Mouse (Mus musculus) spleen, adult 2 months (tissue): Measurements from ENCODE around the gene Ndufa13. TPM values are rescaled to one million over a fixed set of nuclear protein-coding genes. Genes with fewer than 3 reads are reported as not detected.

Experiments
- DNase-seq, 2 experiments: peaks; one replicate each; pipeline versions ENCODE4 v3.0.0 to v3.0.0-alpha.2; 2012 to 2021; ENCODE audit warnings: low spot score in 2 of 2, low read depth in 1 of 2
- H3K27ac ChIP-seq: fragments of 200-500 bp; 2 replicates; pipeline ENCODE4 v1.5.1; 2012; ENCODE audit warnings: low read length, inconsistent platforms; ENCODE audit not compliant: insufficient read depth
- H3K27me3 ChIP-seq: fragments of 200-500 bp; 2 replicates; pipeline ENCODE4 v1.6.1; 2012; ENCODE audit warnings: mild to moderate bottlenecking, moderate library complexity, low read length, inconsistent platforms; ENCODE audit not compliant: control insufficient read depth, insufficient read depth
- H3K36me3 ChIP-seq: fragments of 200-500 bp; 2 replicates; pipeline ENCODE4 v1.6.1; 2012; ENCODE audit warnings: mild to moderate bottlenecking, low read length, inconsistent platforms; ENCODE audit not compliant: control insufficient read depth, insufficient read depth
- H3K4me1 ChIP-seq: fragments of 200-500 bp; 2 replicates; pipeline ENCODE4 v1.6.1; 2011; ENCODE audit warnings: inconsistent platforms; ENCODE audit not compliant: control insufficient read depth, insufficient read depth, insufficient read length
- H3K4me3 ChIP-seq: fragments of 200-500 bp; 2 replicates; pipeline ENCODE4 v1.5.1; 2011; ENCODE audit warnings: mild to moderate bottlenecking, inconsistent platforms; ENCODE audit not compliant: insufficient read depth, insufficient read length; ENCODE audit errors: extremely low read depth
- CTCF ChIP-seq: fragments of 200-500 bp; IDR thresholded peaks from 2 replicates; pipeline ENCODE4 v1.5.1; 2011; ENCODE audit warnings: mild to moderate bottlenecking, inconsistent platforms; ENCODE audit not compliant: insufficient read depth, insufficient read length, insufficient replicate concordance; ENCODE audit errors: extremely low read depth
- POLR2A ChIP-seq: fragments of 200-500 bp; IDR thresholded peaks from 2 replicates; pipeline ENCODE4 v1.6.1; 2011; ENCODE audit warnings: low read depth, low read length, inconsistent platforms
- WGBS: fragments of 180-500 bp; shearing (Covaris S2); methylation state at CpG from one replicate; pipeline ENCODE4 v1.1.7; 2018; 5-methylcytosine and 5-hydroxymethylcytosine counted together
- polyA plus RNA-seq: library from polyadenylated mRNA; depleted of rRNA; stranded (reverse); fragments of >200 nt; gene quantifications from 2 replicates; pipeline ENCODE4 v1.2.3, GENCODE M21; 2012

Gene Ndufa13
- polyA plus RNA-seq, 1 experiment, result 53.8 TPM

GRCm38 (mm10) chr8:69937466-69937865 is 35.1 kb upstream of the Ndufa13 start:
- peaks cover 3% of the 10 kb centered on the region; the same call in 1 of the 2 replicates for H3K36me3 ChIP-seq
- no peak overlapping the region for H3K4me3 ChIP-seq
- H3K27ac ChIP-seq, result peak overlapping the region; percentile 51; the same call in 1 of the 2 replicates
- 30% methylated on average over 3 of the region's 3 CpGs for WGBS
- H3K4me1 ChIP-seq, result peaks cover 27% of the 10 kb centered on the region; the same call in 1 of the 2 replicates
- DNase-seq, result peak; percentile 20 to 35
- no peak for TF ChIP-seq POLR2A
- no peak for TF ChIP-seq CTCF
- H3K27me3 ChIP-seq, result no peaks in the 10 kb centered on the region

DNA sequence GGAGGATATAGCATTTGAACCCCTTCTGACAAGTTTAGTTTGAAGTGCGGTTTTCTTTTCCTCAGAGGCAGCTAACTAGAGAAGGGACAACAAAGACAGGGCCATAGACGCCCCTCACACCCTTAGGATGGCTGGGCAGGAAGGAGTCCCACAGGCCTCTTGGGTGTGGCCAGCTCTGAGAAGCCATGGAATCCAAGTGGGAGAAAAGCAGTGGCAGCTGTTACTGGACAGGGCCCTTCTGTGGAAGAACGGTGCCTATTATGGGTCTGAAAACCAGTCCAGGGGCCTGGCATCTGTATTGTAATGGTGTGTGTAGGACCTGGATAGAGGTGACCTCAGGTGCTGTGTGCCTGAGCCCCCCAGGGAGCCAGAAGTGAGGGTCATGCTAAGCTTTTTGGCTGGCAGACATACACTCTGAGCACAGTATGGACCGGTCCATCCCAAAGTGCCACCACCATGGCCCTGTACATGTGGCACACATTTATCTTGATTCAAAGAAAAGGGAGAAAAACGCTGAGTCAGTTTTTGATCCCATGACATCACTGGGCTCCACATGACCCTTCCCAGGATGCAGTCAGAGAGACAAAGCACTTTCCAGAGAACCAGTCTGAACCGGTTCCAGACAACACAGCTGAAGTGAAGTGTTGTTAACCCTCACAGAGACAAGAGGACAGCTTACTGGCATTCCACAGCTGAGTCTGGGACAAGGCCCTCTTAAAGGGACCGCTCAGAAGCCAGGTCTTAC is 33.9 kb upstream of the Ndufa13 start:
- 89% methylated on average over 7 of the region's 7 CpGs for WGBS
- Histone ChIP-seq H3K27me3 (no peaks in the 10 kb centered on the region), H3K4me1 (peaks cover 27% of the 10 kb centered on the region; the same call in 1 of the 2 replicates), H3K27ac (peak overlapping the region; percentile 11; the same call in 1 of the 2 replicates), H3K36me3 (peaks cover 3% of the 10 kb centered on the region; the same call in 1 of the 2 replicates), H3K4me3 (no peak overlapping the region)
- TF ChIP-seq CTCF (no peak), POLR2A (no peak)
- DNase-seq, result no peak

DNA sequence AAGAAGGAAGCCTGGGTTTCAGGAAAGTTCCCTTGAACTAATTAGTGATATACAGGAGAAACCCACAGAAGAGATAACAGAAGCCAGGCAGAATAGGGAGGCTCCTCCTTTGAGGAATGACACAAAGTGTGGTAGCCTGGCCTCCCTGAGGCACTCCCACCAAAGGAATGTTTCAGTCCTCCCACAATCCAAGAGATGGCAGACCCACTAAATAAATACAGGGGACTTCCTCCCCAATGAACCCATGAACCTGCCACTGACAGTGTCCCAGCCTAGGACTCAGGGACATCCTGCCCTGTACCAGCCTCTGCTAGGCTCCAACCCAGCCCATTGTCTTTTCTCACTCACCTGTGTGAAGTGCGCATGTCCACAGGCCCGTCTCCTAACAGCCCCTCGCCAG is 33.1 kb upstream of the Ndufa13 start:
- no peak overlapping the region for H3K4me3 ChIP-seq
- DNase-seq, result no peak
- peaks cover 25% of the 10 kb centered on the region; the same call in 1 of the 2 replicates for H3K4me1 ChIP-seq
- no peaks in the 10 kb centered on the region for H3K27me3 ChIP-seq
- 94% methylated on average over 3 of the region's 3 CpGs for WGBS
- H3K36me3 ChIP-seq, result peaks cover 5% of the 10 kb centered on the region; the same call in 1 of the 2 replicates
- TF ChIP-seq CTCF, result no peak
- H3K27ac ChIP-seq, result no peak overlapping the region

DNA sequence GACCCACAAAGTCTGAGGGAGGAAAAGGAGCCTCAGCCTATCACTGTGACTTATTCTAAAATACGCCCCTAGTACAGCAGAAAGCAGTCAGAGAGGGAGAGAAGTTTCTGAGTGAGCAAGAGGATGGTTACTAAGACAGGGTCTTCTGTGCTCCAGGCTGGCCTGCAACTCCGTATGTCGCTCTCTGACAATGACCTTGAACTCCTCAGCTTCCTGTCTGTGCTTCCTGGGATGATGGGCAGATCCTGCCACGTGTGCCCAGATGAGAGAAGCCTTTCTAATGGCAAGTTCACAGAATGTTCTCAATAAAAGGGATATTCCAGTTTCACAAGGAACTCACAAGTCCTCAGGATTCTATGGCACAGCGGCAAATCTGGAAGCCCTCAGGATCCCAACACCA is 32.2 kb upstream of the Ndufa13 start:
- Histone ChIP-seq H3K27me3 (no peaks in the 10 kb centered on the region), H3K36me3 (peaks cover 5% of the 10 kb centered on the region; the same call in 1 of the 2 replicates), H3K4me3 (no peak overlapping the region), H3K4me1 (peaks cover 17% of the 10 kb centered on the region; the same call in 1 of the 2 replicates), H3K27ac (peak overlapping the region; percentile 17; the same call in 1 of the 2 replicates)
- DNase-seq, result no peak
- 81% methylated on average over 5 of the region's 5 CpGs for WGBS
- TF ChIP-seq CTCF (no peak), POLR2A (no peak)

- Histone ChIP-seq H3K27ac (no peak overlapping the region), H3K36me3 (peaks cover 5% of the 10 kb centered on the region; the same call in 1 of the 2 replicates)
- 15% methylated on average over 2 of the region's 2 CpGs for WGBS
Observed at GRCm38 (mm10) chr8:69933811-69934210, 31.5 kb upstream of the Ndufa13 start.

GRCm38 (mm10) chr8:69926901-69927300 is 24.5 kb upstream of the Ndufa13 start:
- Histone ChIP-seq H3K27ac (no peak overlapping the region), H3K4me3 (no peak overlapping the region), H3K27me3 (no peaks in the 10 kb centered on the region), H3K4me1 (no peaks in the 10 kb centered on the region), H3K36me3 (peaks cover 2% of the 10 kb centered on the region; the same call in 1 of the 2 replicates)
- TF ChIP-seq POLR2A (no peak), CTCF (no peak)
- no peak for DNase-seq

More at GRCm38 (mm10) chr8:69933811-69934210, 31.5 kb upstream of the Ndufa13 start:
- TF ChIP-seq POLR2A, result no peak
- TF ChIP-seq CTCF, result no peak
- Histone ChIP-seq H3K27me3 (no peaks in the 10 kb centered on the region), H3K4me3 (no peak overlapping the region), H3K4me1 (peaks cover 13% of the 10 kb centered on the region; the same call in 1 of the 2 replicates)
- no peak for DNase-seq

DNA sequence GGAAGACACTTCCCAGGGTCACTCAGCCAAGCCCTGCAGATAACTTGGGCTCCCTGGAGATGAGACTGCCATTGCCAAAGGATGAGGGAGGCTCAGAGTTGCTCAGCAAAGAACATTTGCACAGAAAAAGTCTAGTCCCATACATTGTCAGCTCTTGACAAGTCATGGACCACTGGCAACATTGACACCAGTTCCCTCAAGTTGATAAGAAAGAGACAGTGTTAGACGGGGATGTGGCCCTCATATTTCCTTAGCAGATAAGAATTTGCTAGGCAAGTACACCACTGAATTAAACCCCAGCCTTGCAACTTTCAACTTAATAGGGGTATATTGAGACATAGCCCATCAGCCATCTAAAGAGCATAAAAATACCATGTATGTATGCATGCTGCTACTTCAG is 21.6 kb upstream of the Ndufa13 start:
- Histone ChIP-seq H3K27ac (no peak overlapping the region), H3K4me3 (no peak overlapping the region), H3K27me3 (no peaks in the 10 kb centered on the region), H3K36me3 (no peaks in the 10 kb centered on the region), H3K4me1 (peaks cover 14% of the 10 kb centered on the region)
- TF ChIP-seq CTCF (no peak), POLR2A (no peak)
- 76% methylated on average over 1 of the region's 1 CpGs for WGBS
- DNase-seq, result no peak
